Mouse (Mus musculus): ENCODE data around the gene Fkbp9. TPM values are rescaled to one million over a fixed set of nuclear protein-coding genes. Genes with fewer than 3 reads are reported as not detected.

The Fkbp9 gene
- polyA plus RNA-seq, 1 experiment from 2014 or later = 113 TPM

GRCm38 (mm10) chr6:56797311-56798151 lies 34.3 kb upstream of the Fkbp9 start, which contains the start of gene Kbtbd2:
Gene Kbtbd2 (minus strand): TSS chr6:56797813.
- DNase-seq (ENCODE audit: low spot score) (peak; percentile 93), ATAC-seq (replicated peaks; ENCODE audit: low FRiP score, low TSS enrichment, low read depth) (peak; percentile 95)
- Histone ChIP-seq H3K4me2 (ENCODE audit: low read length) (peak within 1 kb of the TSS; percentile 74), H3K4me1 (replicated peaks; ENCODE audit: control insufficient read depth, insufficient read depth, low read length) (peaks cover 9% of the 10 kb centered on the region), H3K36me3 (ENCODE audit: control insufficient read depth, insufficient read depth, low read length) (no peaks in the 10 kb centered on the region), H3K9ac (ENCODE audit: low read length) (peak within 1 kb of the TSS; percentile 96), H3K4me3 (ENCODE audit: low read depth, low read length) (peak within 1 kb of the TSS; percentile 85), H3K9me3 (ENCODE audit: control insufficient read depth, low read length) (no peaks in the 10 kb centered on the region), H3K27me3 (replicated peaks; ENCODE audit: control insufficient read depth, insufficient read depth, low read length) (no peaks in the 10 kb centered on the region), H3K27ac (ENCODE audit: low read depth) (peak within 1 kb of the TSS; percentile 99)
- WGBS = under 1% methylated on average over 89 of the region's 98 CpGs

- H3K4me3 ChIP-seq (ENCODE audit: low read depth, low read length) = peak overlapping the region; percentile 85
- peaks cover 9% of the 10 kb centered on the region for H3K4me1 ChIP-seq (replicated peaks; ENCODE audit: control insufficient read depth, insufficient read depth, low read length)
- H3K36me3 ChIP-seq (ENCODE audit: control insufficient read depth, insufficient read depth, low read length) = no peaks in the 10 kb centered on the region
- no peak for DNase-seq (ENCODE audit: low spot score)
- no peaks in the 10 kb centered on the region for H3K27me3 ChIP-seq (replicated peaks; ENCODE audit: control insufficient read depth, insufficient read depth, low read length)
- H3K9ac ChIP-seq (ENCODE audit: low read length) = peak overlapping the region; percentile 96
- peak overlapping the region; percentile 74 for H3K4me2 ChIP-seq (ENCODE audit: low read length)
- no peaks in the 10 kb centered on the region for H3K9me3 ChIP-seq (ENCODE audit: control insufficient read depth, low read length)
- 14% methylated on average over 8 of the region's 8 CpGs for WGBS
- no peak for ATAC-seq (replicated peaks; ENCODE audit: low FRiP score, low TSS enrichment, low read depth)
- peak overlapping the region; percentile 99 for H3K27ac ChIP-seq (ENCODE audit: low read depth)
Observed at GRCm38 (mm10) chr6:56798152-56798465, 33.8 kb upstream of the Fkbp9 start.

- no peaks in the 10 kb centered on the region for H3K36me3 ChIP-seq (ENCODE audit: control insufficient read depth, insufficient read depth, low read length)
- H3K27ac ChIP-seq (ENCODE audit: low read depth) = no peak overlapping the region
- no peak overlapping the region for H3K4me3 ChIP-seq (ENCODE audit: low read depth, low read length)
- H3K4me2 ChIP-seq (ENCODE audit: low read length) = no peak overlapping the region
- no peaks in the 10 kb centered on the region for H3K27me3 ChIP-seq (replicated peaks; ENCODE audit: control insufficient read depth, insufficient read depth, low read length)
- H3K9ac ChIP-seq (ENCODE audit: low read length) = no peak overlapping the region
- no peak for ATAC-seq (replicated peaks; ENCODE audit: low FRiP score, low TSS enrichment, low read depth)
- no peaks in the 10 kb centered on the region for H3K4me1 ChIP-seq (replicated peaks; ENCODE audit: control insufficient read depth, insufficient read depth, low read length)
- DNase-seq (ENCODE audit: low spot score) = no peak
- no peaks in the 10 kb centered on the region for H3K9me3 ChIP-seq (ENCODE audit: control insufficient read depth, low read length)
- 91% methylated on average over 4 of the region's 4 CpGs for WGBS
Observed at GRCm38 (mm10) chr6:56805026-56805425, 26.8 kb upstream of the Fkbp9 start.

- Histone ChIP-seq H3K9ac (ENCODE audit: low read length) (no peak overlapping the region), H3K4me1 (replicated peaks; ENCODE audit: control insufficient read depth, insufficient read depth, low read length) (no peaks in the 10 kb centered on the region), H3K4me2 (ENCODE audit: low read length) (no peak overlapping the region), H3K4me3 (ENCODE audit: low read depth, low read length) (no peak overlapping the region), H3K9me3 (ENCODE audit: control insufficient read depth, low read length) (no peaks in the 10 kb centered on the region), H3K27ac (ENCODE audit: low read depth) (no peak overlapping the region), H3K27me3 (replicated peaks; ENCODE audit: control insufficient read depth, insufficient read depth, low read length) (no peaks in the 10 kb centered on the region), H3K36me3 (ENCODE audit: control insufficient read depth, insufficient read depth, low read length) (no peaks in the 10 kb centered on the region)
- DNase-seq (ENCODE audit: low spot score) (no peak), ATAC-seq (replicated peaks; ENCODE audit: low FRiP score, low TSS enrichment, low read depth) (no peak)
- WGBS = 67% methylated on average over 2 of the region's 2 CpGs
Observed at GRCm38 (mm10) chr6:56806195-56806594, 25.7 kb upstream of the Fkbp9 start.

DNA sequence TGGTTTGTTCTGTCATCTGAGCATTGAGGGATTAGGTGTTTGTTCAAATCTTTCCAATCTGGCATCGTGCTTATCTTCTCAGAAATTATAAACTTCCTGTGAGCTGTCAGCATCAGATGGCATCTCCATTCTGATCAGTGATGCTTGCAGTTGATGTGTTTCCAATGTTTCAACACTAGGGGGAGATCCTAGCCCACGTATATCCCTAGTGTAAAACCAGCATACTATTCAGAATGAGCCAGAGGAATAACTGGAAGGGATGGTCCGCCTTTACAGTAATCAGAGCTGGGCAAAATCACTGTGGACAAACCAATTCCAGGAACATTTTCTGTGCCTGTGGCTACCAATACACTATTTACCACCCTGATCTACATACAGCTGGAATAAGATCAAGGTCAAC lies 23.2 kb upstream of the Fkbp9 start:
- Histone ChIP-seq H3K4me2 (ENCODE audit: low read length) (no peak overlapping the region), H3K4me1 (replicated peaks; ENCODE audit: control insufficient read depth, insufficient read depth, low read length) (no peaks in the 10 kb centered on the region), H3K27ac (ENCODE audit: low read depth) (no peak overlapping the region), H3K4me3 (ENCODE audit: low read depth, low read length) (no peak overlapping the region), H3K9me3 (ENCODE audit: control insufficient read depth, low read length) (no peaks in the 10 kb centered on the region), H3K9ac (ENCODE audit: low read length) (no peak overlapping the region), H3K36me3 (ENCODE audit: control insufficient read depth, insufficient read depth, low read length) (no peaks in the 10 kb centered on the region), H3K27me3 (replicated peaks; ENCODE audit: control insufficient read depth, insufficient read depth, low read length) (no peaks in the 10 kb centered on the region)
- no peak for DNase-seq (ENCODE audit: low spot score)
- peak; percentile 89 for ATAC-seq (replicated peaks; ENCODE audit: low FRiP score, low TSS enrichment, low read depth)
- 11% methylated on average over 3 of the region's 3 CpGs for WGBS

DNA sequence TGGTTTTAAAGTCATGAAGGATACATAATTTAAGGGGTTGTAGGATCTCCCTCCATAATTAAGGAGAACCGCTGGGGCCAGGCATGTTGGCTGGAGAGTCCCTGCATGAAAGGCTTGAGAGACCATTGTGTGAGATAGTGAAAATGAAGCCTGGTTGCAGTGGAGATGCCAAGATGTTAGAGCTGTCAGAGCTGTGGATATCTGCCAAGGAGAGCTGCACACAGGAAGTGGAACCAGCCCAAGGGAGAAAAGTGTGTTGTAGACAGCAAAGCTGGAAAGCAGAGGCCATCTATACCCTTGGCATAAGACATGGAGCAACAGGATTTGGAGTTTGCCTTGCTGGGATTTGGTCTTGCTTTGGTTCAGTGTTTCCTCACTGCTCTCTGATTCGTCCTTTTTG lies 18.5 kb upstream of the Fkbp9 start:
- no peak overlapping the region for H3K4me3 ChIP-seq (ENCODE audit: low read depth, low read length)
- no peaks in the 10 kb centered on the region for H3K36me3 ChIP-seq (ENCODE audit: control insufficient read depth, insufficient read depth, low read length)
- no peaks in the 10 kb centered on the region for H3K27me3 ChIP-seq (replicated peaks; ENCODE audit: control insufficient read depth, insufficient read depth, low read length)
- no peak overlapping the region for H3K27ac ChIP-seq (ENCODE audit: low read depth)
- DNase-seq (ENCODE audit: low spot score) = no peak
- no peak overlapping the region for H3K4me2 ChIP-seq (ENCODE audit: low read length)
- 67% methylated on average over 2 of the region's 2 CpGs for WGBS
- H3K4me1 ChIP-seq (replicated peaks; ENCODE audit: control insufficient read depth, insufficient read depth, low read length) = no peaks in the 10 kb centered on the region
- H3K9me3 ChIP-seq (ENCODE audit: control insufficient read depth, low read length) = no peaks in the 10 kb centered on the region
- no peak overlapping the region for H3K9ac ChIP-seq (ENCODE audit: low read length)
- ATAC-seq (replicated peaks; ENCODE audit: low FRiP score, low TSS enrichment, low read depth) = no peak

DNA sequence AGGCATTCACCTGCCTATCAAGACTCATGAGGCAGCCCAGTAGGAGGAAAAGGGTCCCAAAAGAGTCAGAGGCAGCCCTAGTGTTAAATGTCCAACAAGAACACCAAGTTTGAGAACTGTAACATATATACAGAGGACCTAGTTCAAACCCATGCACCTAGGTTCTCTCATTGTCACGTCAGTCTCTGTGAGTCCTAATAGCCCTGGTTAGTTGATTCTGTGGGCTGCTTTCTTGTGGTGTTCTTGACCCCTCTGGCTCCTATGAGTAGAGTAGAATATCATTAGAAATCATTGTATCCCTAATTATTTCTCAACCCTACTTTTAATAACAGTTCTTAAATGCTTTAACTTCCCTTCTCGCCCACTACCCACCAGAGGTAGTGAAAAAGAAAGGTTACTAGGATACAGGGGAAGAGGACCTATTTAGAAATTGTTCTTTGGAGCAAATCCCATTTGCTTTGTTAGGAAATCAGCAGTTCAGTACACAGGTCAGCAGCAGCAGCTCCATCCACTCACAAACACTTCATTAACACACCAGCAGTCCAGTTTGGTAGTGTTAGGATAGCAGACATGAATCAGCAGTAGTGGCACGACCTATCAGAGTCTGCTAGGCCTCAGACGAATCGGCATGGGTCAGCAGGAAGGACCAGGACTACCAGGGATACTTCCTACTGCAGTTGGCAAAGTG lies 13.3 kb upstream of the Fkbp9 start:
- Histone ChIP-seq H3K27ac (ENCODE audit: low read depth) (no peak overlapping the region), H3K36me3 (ENCODE audit: control insufficient read depth, insufficient read depth, low read length) (no peaks in the 10 kb centered on the region), H3K4me2 (ENCODE audit: low read length) (no peak overlapping the region), H3K4me1 (replicated peaks; ENCODE audit: control insufficient read depth, insufficient read depth, low read length) (no peaks in the 10 kb centered on the region), H3K9me3 (ENCODE audit: control insufficient read depth, low read length) (no peaks in the 10 kb centered on the region), H3K9ac (ENCODE audit: low read length) (no peak overlapping the region), H3K27me3 (replicated peaks; ENCODE audit: control insufficient read depth, insufficient read depth, low read length) (no peaks in the 10 kb centered on the region), H3K4me3 (ENCODE audit: low read depth, low read length) (no peak overlapping the region)
- no peak for ATAC-seq (replicated peaks; ENCODE audit: low FRiP score, low TSS enrichment, low read depth)
- WGBS = 81% methylated on average over 5 of the region's 5 CpGs
- DNase-seq (ENCODE audit: low spot score) = peak; percentile 18

GRCm38 (mm10) chr6:56819124-56819487 lies 12.8 kb upstream of the Fkbp9 start:
- WGBS = 84% methylated on average over 2 of the region's 2 CpGs
- Histone ChIP-seq H3K4me2 (ENCODE audit: low read length) (no peak overlapping the region), H3K9me3 (ENCODE audit: control insufficient read depth, low read length) (no peaks in the 10 kb centered on the region), H3K27me3 (replicated peaks; ENCODE audit: control insufficient read depth, insufficient read depth, low read length) (no peaks in the 10 kb centered on the region), H3K27ac (ENCODE audit: low read depth) (no peak overlapping the region), H3K9ac (ENCODE audit: low read length) (no peak overlapping the region), H3K4me1 (replicated peaks; ENCODE audit: control insufficient read depth, insufficient read depth, low read length) (no peaks in the 10 kb centered on the region), H3K36me3 (ENCODE audit: control insufficient read depth, insufficient read depth, low read length) (no peaks in the 10 kb centered on the region), H3K4me3 (ENCODE audit: low read depth, low read length) (no peak overlapping the region)
- ATAC-seq (replicated peaks; ENCODE audit: low FRiP score, low TSS enrichment, low read depth) (no peak), DNase-seq (ENCODE audit: low spot score) (peak; percentile 7)

Measured in intestine, embryonic 14.5 days (tissue).